Mouse (Mus musculus): Measurements from ENCODE around the gene Lypd4.

GRCm38 (mm10) chr7:24902264-24902629, 32.5 kb upstream of the Lypd4 start:
- TF ChIP-seq CTCF (IDR thresholded peaks at IDR 0.05; ENCODE audit: low read depth, low read length) (no peak), POLR2A (IDR thresholded peaks at IDR 0.05; ENCODE audit: extremely low read depth, insufficient read depth, low read length) (no peak)

All from liver, adult 2 months (tissue).